Mouse (Mus musculus) embryonic fibroblast, embryonic 13.5 days (primary cell): ENCODE measurements around the gene Thsd4. TPM values are rescaled to one million over a fixed set of nuclear protein-coding genes. Genes with fewer than 3 reads are reported as not detected.
"Not testable (repeated sequence)": the region's sequence is repeated elsewhere in the genome, so short reads cannot be mapped to it uniquely, and the experiment has no call there.

ENCODE experiments used
- H3K27ac ChIP-seq: 2 replicates; pipeline ENCODE4 v1.5.1; 2012; ENCODE audit warnings: low read length, control low read depth, inconsistent platforms; ENCODE audit not compliant: insufficient read depth
- H3K4me1 ChIP-seq: 2 replicates; pipeline ENCODE4 v1.6.1; 2011; ENCODE audit warnings: low read length; ENCODE audit not compliant: control insufficient read depth, insufficient read depth
- H3K4me3 ChIP-seq: 2 replicates; pipeline ENCODE4 v1.5.1; 2011; ENCODE audit warnings: mild to moderate bottlenecking, control low read depth, low read length; ENCODE audit not compliant: insufficient read depth
- CTCF ChIP-seq: IDR thresholded peaks from 2 replicates; pipeline ENCODE4 v1.5.1; 2011; ENCODE audit warnings: mild to moderate bottlenecking, control low read depth, low read length, moderate library complexity, borderline replicate concordance; ENCODE audit not compliant: insufficient read depth
- POLR2A ChIP-seq: IDR thresholded peaks from 2 replicates; pipeline ENCODE4 v1.6.1; 2011; ENCODE audit warnings: low read depth, mild to moderate bottlenecking, control low read depth, low read length, moderate library complexity
- polyA plus RNA-seq: library from polyadenylated mRNA; stranded (reverse); fragments of >200 nt; gene quantifications from 2 replicates; pipeline ENCODE4 v1.2.4, GENCODE M21; 2011; ENCODE audit warnings: low read depth; ENCODE audit not compliant: missing spikeins, insufficient read length

The Thsd4 gene
- polyA plus RNA-seq, 1 experiment = 7.0 TPM

DNA sequence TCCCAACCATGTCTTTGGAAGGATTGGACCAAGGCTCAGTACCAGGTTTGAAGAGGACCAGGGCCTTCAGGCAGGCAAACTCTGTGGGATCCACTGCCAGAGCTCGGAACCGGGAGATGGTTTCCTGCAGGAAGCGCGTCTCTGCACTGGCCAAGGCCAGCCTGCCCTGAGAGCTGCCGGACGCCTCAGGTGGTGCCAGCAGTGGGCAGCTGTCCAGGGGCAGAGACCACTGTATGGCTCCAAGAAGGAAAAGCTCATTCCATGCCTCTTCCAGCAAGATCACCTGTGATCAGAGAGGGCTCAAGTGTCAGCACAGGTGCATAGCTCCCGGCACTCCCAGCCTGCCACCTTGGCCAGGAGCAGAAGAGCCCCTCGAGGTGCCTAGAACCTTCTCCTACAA lies 574.6 kb downstream of the Thsd4 start:
- no peaks in the 10 kb centered on the region for H3K4me1 ChIP-seq
- H3K4me3 ChIP-seq = no peak overlapping the region
- H3K27ac ChIP-seq = no peak overlapping the region
- TF ChIP-seq CTCF (no peak), POLR2A (no peak)

DNA sequence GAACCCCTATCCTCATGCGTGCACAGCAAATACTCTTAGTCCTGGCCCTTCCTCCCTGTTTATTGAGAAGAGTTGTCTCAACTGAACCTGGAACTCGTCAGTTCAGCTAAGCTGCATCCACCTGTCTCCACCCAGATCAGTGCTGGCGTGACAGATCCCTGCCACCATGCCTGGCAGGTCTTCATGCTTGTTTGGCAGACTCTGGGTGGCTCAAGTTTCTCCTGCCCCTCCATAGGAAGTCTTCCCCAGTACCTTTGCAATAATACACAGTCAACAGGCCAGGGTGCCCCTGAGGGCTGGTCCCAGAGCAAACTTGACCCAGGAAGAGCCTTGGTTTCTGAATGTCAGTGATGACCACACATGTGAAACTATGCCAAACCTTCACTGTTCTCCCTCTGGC lies 576.6 kb downstream of the Thsd4 start:
- Histone ChIP-seq H3K4me1 (no peaks in the 10 kb centered on the region), H3K27ac (no peak overlapping the region), H3K4me3 (no peak overlapping the region)
- no peak for TF ChIP-seq POLR2A
- TF ChIP-seq CTCF = no peak

DNA sequence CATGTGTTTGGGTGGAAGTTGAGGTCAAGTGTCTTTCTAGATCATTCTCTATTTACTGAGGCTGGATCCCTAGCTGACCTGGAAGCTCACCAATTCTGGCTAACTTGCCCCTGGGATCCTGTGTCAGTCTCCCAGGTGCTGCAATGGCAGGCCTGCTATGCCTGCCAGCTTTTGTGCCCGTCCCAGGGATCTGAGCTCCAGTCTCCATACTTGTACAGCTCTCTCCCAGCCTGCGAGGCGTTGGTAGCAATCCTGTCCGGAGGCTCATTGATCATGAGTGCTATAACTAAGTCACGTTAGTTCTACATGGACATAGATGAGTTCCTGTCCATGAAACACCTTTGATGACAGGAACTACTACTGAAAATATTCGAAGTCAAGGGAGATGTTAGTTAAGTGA lies 578.0 kb downstream of the Thsd4 start:
- no peaks in the 10 kb centered on the region for H3K4me1 ChIP-seq
- no peak overlapping the region for H3K4me3 ChIP-seq
- TF ChIP-seq CTCF (no peak), POLR2A (no peak)
- no peak overlapping the region for H3K27ac ChIP-seq

DNA sequence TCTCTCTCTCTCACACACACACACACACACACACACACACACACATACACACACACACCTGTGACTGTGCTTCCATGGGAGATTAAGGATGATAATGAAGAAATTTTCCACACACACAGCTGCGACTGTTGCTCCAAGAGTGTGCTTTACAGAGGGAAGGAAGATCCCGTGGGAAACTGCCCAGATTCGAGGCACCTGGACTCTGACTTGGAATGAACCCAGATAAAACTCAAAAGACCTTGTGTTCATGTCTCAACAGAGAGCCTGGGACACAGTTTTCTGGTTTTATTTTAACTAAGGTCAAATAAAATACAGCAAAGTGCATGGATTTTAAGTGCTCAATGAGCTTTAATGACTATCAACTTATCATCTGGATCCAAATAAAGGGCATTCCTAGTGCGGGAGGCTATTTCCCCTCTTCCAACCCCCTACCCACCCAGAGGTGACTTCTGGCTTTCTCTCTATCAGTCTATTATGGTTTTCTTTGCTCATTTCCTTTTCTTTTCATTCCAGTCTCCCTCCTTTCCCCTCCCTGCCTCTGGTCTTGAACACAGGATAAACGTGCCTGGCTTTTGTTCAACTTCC lies 579.3 kb downstream of the Thsd4 start:
- Histone ChIP-seq H3K27ac (no peak overlapping the region), H3K4me1 (no peaks in the 10 kb centered on the region), H3K4me3 (no peak overlapping the region)
- TF ChIP-seq CTCF (no peak), POLR2A (no peak)

DNA sequence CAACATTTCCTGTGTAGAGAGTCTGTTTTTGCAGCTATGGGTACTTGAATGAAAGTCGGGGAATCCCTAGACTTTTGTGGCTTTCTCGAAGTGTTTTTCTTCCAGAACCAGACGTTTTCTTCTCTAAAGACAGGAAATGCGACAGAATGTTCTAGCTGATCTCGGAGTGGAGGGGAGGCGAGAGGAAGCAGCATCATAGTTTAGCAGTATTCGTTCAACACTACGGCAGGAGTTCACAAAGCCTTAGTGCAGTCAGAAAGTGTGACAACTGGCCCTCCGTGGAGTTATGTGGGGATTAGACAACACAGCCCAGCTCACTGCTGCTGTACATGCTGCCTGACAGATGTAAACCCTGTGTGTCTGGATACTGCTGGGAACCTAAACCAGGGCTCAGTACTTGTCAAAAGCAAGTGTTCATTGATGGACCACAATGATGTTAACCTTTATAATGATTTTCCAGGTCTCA lies 579.9 kb downstream of the Thsd4 start:
- TF ChIP-seq CTCF (no peak), POLR2A (no peak)
- Histone ChIP-seq H3K4me1 (no peaks in the 10 kb centered on the region), H3K4me3 (no peak overlapping the region), H3K27ac (no peak overlapping the region)

DNA sequence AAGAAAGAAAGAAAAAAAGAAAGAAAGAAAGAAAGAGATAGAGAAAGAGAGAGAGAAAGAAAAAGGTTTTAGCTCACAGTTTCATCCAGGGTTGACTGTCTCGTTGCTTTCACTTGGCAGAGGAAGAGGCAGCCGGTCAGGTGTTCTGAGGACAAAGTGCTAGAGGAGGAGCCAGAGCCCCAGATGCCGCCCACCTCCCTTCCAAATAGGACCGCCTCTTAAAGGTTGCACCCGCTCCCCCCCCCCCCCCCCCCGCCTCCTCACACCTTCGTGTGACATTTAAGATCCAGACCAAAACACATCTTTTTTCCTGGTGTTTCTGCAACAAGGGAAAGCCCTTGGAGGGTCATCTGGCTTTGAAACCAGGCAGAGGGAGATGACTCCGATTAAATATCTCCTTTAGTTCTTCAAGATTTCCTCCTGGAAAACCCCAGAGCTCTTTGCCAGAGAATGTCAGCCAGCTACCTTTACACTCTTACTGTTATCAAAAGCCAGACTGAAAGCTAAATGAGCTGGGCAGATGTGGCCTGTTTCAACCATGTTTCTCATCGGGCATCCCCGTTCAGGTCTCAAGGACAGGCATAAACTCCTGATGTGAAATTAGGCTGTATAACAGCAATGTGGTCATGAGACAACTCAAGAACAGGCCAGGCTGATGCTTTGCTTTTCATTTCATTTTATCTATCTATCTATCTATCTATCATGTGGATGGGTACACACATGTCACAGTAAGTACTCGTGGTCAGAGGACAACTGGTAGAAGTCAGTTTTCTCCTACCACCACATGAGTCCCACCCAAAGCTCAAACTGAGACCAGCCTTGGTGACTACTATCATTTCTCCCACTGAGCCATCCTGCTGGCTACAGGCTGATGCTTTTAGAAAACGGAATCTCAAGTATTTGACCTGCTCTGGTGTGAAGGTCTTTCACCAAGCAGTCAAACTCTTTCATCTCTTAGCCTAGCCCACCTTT lies 580.6 kb downstream of the Thsd4 start:
- H3K4me1 ChIP-seq = no peaks in the 10 kb centered on the region
- H3K27ac ChIP-seq = no peak overlapping the region
- H3K4me3 ChIP-seq = no peak overlapping the region
- TF ChIP-seq CTCF = no peak
- TF ChIP-seq POLR2A = no peak

DNA sequence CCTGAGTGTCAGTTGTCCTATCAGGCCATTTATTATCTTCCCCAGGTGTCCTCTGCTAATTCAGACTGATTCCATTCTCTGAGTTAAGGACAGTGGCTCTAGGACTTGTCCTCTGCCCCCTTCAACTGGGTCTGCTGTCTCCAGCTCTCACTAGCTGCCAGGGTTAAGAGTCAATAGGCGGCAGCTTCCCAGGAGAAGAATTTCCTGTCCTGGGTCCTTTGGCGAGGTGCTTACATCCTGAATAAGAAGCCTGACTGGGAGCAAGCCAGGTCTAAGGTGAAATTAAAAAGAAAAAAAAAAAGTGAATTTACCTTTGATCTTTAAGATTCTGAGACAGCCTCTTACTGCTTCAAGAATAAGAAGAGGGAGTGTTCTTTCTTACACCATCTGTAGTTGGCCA lies 582.2 kb downstream of the Thsd4 start:
- Histone ChIP-seq H3K27ac (no peak overlapping the region), H3K4me1 (no peaks in the 10 kb centered on the region), H3K4me3 (no peak overlapping the region)
- TF ChIP-seq CTCF = no peak
- TF ChIP-seq POLR2A = no peak

GRCm38 (mm10) chr9:59938529-59938928 lies 583.3 kb downstream of the Thsd4 start:
- H3K4me3 ChIP-seq = no peak overlapping the region
- TF ChIP-seq POLR2A (no peak), CTCF (no peak)
- no peaks in the 10 kb centered on the region for H3K4me1 ChIP-seq
- no peak overlapping the region for H3K27ac ChIP-seq

GRCm38 (mm10) chr9:59935866-59936265 lies 586.0 kb downstream of the Thsd4 start:
- not testable (repeated sequence) for H3K27ac ChIP-seq, H3K4me3 ChIP-seq, H3K4me1 ChIP-seq

DNA sequence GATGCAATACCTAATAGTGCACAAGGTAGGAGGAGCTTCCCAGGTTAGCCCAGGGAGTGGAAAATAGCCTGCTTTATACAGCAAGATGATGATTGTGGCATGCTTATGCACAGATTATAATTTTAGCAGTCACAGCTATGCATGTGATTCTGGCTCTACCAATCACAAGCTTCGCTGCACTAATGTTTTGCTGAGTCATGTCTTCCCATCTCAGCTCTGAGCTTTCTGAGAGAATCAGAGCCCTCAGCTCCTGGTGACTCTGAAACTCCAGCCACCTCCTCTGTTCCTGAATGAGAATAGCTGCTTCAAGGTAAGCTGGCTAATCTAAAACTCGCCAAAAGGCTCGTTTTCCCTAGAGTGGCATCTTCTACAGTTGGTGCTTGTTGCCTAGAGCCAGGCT lies 591.6 kb downstream of the Thsd4 start:
- no peaks in the 10 kb centered on the region for H3K4me1 ChIP-seq
- no peak overlapping the region for H3K4me3 ChIP-seq
- no peak for TF ChIP-seq CTCF
- no peak for TF ChIP-seq POLR2A
- H3K27ac ChIP-seq = no peak overlapping the region

Other genes starting within 250 kb of the Thsd4 start
- gene Lrrc49, start 166.1 kb upstream of the Thsd4 start, polyA plus RNA-seq = 11.0 and 16.6 TPM in 2 replicates
- gene Larp6, start 190.9 kb upstream of the Thsd4 start, polyA plus RNA-seq = 2.1 and 3.4 TPM in 2 replicates